Mouse (Mus musculus) c-Kit-positive CD71-positive TER-119-negative erythroid progenitor cells, embryonic 14.5 days (primary cell): ENCODE data around the gene Nrxn3.

Experiments
- DNase-seq: peaks from one replicate; pipeline ENCODE4 v3.0.0-alpha.2; 2013; ENCODE audit warnings: low read depth

Gene Nrxn3

GRCm38 (mm10) chr12:89179970-89180666 is 457.4 kb downstream of the Nrxn3 start:
- no peak for DNase-seq

DNA sequence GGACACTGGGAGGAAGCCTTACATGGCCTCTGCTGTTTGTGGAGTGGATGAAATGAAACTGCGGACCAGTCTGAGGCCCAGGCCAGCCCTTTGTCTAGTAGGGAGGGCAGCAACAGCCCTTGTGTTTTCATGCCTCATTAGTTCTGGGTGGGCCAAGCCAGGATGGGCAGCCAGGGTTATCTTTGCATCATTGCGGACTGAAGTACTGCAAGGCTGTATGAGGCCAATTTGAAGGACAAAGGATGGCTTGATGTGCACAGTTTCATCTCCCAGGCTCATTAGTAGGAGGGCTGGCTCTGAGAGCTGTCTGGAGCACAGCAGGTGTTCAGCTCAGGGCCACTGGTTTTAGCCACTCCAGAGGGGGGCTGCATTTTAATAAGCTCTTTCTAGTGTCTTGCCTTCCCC is 458.5 kb downstream of the Nrxn3 start:
- no peak for DNase-seq

DNA sequence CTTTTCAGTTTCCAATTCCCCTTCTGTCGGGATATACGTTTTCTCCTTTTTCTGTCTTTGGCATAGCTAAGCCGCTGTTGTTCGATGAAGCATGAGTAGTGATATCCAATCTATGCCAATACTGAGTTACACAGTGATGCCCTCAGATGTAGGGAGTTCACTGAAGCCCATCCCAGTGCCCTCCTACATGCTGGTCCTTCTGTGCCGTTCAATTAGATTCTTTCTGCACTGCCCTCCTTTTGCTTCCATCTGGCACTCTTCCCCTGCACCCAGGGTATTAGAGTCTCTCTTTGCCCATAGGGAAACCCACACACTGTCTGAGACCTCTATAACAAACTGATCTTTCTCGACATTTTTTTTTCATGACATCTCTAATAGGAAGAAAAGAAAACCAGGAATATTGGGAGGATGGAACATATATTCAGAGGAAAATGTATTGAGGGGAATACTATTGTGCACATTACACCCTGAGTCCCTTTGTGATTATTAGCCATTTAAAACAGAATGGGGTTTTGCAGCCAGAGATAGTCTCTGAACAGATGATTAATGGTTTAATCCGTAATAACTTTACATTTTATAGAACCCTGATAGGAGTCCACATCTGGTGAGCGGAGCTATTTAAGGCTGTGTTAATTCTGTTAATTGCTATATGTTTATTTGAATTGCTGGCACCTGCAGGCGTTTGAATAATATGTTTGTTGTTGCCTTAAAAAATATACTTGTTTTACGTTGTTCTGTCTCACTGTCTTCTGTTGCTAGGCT is 476.3 kb downstream of the Nrxn3 start:
- no peak for DNase-seq

- no peak for DNase-seq
Observed at GRCm38 (mm10) chr12:89211608-89212007, 488.9 kb downstream of the Nrxn3 start.

DNA sequence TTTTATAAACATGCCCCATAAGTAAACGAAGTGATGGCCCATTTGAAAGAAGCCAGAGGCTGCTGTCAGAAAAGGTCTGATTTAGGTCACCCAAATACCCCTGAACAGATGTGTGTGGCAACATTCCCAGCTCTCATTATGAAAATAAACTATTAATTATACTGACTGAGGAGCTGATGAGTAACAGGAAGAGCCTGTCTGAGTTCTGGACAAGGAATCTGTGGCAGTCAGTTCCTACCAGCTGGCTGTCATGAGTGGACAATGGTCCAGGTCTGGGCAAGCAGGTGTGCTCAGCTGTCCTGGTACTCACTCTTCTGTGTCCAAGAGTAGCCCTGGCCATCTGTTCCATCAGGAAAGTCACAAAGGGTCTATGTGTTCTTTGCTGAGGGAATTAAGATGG is 517.1 kb downstream of the Nrxn3 start:
- DNase-seq: no peak

- no peak for DNase-seq
Observed at GRCm38 (mm10) chr12:89241554-89241953, 518.9 kb downstream of the Nrxn3 start.

GRCm38 (mm10) chr12:89242476-89242875 is 519.8 kb downstream of the Nrxn3 start:
- DNase-seq: no peak

- DNase-seq: no peak
Observed at GRCm38 (mm10) chr12:89255275-89255892, 532.7 kb downstream of the Nrxn3 start.

DNA sequence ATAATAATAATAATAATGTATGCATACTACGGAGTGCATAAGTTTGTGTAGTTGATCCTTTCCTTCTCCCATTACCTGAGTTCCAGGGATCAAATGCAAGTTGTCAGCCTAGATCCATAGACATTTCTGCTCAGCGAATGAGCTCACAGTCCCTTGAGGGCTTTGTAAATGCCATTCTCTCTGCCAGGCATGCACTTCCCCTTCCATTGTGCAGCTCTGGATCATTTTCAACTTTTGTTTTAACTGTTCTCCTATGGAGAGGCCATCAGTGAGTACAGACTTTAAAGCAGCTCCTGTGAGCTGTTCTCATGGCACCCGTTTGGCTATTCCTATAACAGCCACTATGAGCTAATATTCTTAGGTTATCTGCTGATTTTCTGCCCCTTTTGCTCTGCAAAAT is 536.2 kb downstream of the Nrxn3 start:
- DNase-seq: no peak

- no peak for DNase-seq
Observed at GRCm38 (mm10) chr12:89260076-89260475, 537.4 kb downstream of the Nrxn3 start.

DNA sequence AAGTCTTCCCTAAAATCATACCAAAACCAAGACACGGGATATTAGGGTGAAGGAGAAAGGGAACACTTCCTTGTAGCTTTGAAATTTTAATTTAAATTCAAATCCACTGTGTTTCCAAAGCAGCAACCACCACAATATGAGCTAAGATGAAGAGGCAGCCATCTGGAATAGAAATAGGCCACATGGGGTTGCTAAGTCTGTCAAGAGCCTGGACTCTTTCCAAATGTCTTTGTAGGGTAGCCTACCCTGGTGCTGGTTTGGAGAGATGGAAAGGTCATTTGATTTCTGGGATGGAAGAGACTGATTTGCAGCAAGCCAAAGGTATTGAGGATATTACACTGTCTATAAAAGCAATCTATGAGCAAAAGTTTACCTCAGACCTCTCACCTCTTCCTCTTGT is 539.6 kb downstream of the Nrxn3 start:
- DNase-seq: no peak

DNA sequence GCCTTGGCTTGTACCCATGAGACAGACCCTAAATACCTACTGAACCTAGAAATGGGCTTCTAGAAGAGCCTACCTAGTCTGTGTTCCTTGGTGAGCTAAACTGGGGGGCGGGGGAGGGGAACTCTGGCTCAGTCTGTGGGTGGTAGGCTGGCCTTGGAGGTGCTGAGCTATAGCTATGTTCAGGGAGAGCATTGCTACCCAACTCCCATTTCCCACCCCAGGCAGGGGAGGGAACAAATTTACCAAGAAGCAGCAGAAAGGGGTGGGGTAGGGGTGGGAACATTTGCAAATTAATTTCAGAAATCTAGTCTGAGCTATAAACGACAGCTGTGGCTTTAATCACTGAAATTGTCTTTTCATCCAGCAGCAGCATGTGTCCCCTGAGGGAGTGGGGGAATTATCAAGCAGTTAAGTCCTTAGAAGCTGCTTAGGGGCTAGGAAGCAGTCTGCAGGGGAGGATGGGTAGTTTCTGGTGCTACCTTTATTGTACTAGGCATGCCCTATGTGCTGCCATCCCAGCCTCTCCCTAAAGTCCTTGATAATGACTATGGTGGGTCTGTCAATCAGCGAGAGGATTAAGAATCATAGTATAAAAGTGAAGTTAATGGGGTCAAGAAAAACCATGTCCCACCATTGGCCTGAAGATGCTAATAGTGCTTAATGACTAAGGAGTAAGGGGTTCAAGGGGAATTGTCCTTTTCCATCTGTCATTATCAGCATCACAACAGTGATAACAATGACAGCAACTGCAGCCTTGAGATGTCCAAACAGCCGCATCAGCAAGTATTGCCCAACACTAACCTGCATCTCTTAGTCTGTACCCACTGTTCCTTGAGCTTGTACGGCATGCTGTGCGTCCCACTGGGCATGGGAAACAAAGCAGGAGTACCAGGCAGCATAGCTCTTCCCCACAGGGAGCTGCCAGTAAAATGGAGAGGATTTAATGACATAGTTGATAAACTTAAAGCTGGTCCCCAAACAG is 560.0 kb downstream of the Nrxn3 start:
- DNase-seq: no peak

- no peak for DNase-seq
Observed at GRCm38 (mm10) chr12:89284412-89284811, 561.7 kb downstream of the Nrxn3 start.

- DNase-seq: no peak
Observed at GRCm38 (mm10) chr12:89287037-89287436, 564.4 kb downstream of the Nrxn3 start.

DNA sequence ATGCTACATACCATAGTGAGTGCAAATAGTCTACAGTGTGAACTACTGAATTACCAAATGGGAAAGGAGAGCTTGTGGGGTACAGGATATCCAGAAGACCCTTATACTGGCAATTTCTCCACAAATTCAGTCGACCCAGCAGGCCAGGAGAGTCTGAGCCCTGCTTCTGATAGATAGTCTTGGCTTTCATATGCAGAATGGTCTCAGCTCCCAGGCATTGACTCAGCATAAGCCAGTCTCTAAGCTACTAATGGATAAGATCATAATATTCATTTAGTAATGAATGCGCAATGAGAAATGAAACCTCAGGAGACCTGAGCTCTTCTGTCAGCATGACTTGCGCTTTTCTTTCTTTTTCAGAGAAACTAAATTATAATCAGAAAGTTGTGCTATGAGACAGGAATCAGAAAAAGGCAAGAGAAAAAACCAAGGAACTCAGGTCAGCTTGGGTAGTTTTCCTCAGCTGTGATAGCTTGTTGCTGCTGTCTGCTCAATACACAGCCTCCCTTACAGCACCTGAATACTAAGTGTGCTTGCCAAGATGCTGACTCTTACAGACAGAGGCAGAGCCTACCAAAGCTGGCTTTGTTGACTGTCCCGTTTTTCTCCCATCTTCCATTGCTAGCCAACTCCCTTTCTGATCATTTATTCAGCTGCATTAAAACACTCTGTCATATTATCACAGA is 567.1 kb downstream of the Nrxn3 start:
- DNase-seq: no peak

- DNase-seq: no peak
Observed at GRCm38 (mm10) chr12:89290736-89291574, 568.3 kb downstream of the Nrxn3 start.

GRCm38 (mm10) chr12:89302011-89302410 is 579.3 kb downstream of the Nrxn3 start:
- DNase-seq: peak; percentile 20

GRCm38 (mm10) chr12:89310200-89310599 is 587.5 kb downstream of the Nrxn3 start:
- DNase-seq: no peak

DNA sequence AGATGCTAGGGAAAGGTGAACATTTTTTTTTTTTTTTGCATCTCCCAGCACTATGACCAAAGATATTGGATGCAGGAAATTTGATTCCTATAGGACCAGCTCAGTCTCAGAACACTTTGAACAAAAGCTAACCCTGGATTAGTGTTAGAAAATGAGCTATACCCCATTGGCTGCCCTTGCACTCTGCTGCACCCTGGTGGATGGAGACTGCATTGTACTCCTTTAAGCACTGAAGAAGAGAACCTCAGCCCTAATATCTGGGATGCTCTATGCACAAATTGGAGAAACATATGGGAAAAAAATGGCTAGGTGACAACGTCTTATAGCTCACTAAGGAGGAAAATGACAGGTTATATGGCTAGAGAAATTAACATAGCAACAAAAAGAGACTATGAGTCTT is 589.9 kb downstream of the Nrxn3 start:
- peak; percentile 5 for DNase-seq

DNA sequence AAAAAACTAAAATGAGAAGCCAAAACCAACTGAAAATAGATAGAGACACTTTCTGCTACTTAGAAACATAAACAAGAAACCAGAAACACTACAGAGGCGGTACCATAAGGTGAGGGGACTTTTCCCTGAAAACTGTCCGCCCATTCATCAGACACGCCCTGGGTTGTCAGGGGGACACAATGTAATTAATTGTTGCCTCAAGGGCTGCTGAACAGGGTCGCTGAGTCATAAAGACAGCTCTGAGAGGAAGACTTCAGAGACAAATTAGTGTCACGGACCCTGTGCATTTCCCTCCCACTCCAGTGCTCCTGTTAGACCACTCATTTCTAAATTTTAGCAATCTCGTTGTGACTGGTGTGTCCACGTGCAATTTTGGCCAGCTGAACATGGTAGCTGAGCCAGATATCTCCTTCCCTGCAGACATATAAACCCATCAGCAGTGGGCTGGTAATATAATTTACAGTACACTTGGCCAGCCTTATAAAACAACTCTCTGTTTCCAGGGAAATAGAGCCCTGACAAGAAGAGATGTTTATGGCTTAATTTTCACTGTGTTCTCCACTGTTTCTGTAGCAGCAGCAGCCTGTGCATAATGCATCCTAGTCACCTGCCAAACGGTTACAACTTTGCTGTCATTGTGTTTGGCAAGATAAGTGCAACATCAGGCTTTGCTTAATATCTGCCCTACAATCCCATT is 603.3 kb downstream of the Nrxn3 start:
- DNase-seq: no peak
